Mouse (Mus musculus) megakaryocyte, embryonic 14.5 days (primary cell): ENCODE results near the gene Vma21-ps.

ENCODE experiments used
- FLI1 ChIP-seq: IDR thresholded peaks from 2 replicates; pipeline ENCODE4 v1.6.1; 2012; ENCODE audit warnings: low read length, inconsistent platforms, mixed read lengths
- GATA1 ChIP-seq: IDR thresholded peaks from 3 replicates; pipeline ENCODE4 v1.6.1; 2012; ENCODE audit warnings: mixed read lengths, low read length, inconsistent platforms, borderline replicate concordance

DNA sequence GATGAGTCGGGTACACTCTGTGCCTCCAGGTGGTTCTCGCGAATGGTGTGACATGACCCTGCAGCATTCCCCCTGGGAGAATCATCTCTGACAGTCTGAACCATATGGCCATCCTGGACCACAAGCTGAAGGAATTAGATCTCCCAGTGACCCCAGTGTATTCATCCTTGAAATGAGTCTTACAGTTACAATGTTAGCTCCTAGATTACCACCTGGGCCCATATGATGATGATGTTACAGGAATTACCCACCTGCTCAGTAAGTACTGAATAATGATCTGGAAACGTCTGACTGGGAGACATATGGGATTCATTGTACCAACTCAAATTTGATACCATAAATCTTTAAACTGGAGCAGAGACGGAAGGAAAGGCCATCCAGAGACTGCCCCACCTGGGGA lies 29.4 kb upstream of the Vma21-ps start:
- no peak for TF ChIP-seq GATA1
- TF ChIP-seq FLI1, result no peak
